Mouse (Mus musculus): ENCODE results near the gene Mesp2.

Gene Mesp2

DNA sequence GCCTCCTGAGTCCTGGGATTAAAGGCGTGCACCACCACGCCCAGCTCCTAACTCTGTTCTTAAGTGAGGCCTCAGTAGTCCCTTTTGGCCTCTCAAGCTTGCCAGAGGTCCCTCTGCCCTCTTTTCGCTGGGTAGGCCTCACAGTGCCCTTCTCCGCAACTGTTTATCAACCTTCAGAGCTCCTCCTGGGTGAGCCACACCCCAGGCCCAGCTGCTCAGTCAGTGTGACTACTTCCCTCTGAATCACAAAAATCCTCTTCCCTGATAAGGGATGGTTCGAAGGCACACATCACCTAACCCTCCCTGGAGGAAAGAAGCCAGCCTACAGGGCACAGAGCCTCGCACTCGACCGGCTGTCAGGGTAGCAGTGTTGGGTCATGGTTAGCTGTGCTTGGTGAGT is 51.3 kb downstream of the Mesp2 start:
- no peak for DNase-seq (ENCODE audit: low read depth, low spot score)

Data from skeletal muscle tissue, adult 2 months (tissue).